8 mouse cellular contexts compared by ENCODE assay signal in the genomic region with DNA sequence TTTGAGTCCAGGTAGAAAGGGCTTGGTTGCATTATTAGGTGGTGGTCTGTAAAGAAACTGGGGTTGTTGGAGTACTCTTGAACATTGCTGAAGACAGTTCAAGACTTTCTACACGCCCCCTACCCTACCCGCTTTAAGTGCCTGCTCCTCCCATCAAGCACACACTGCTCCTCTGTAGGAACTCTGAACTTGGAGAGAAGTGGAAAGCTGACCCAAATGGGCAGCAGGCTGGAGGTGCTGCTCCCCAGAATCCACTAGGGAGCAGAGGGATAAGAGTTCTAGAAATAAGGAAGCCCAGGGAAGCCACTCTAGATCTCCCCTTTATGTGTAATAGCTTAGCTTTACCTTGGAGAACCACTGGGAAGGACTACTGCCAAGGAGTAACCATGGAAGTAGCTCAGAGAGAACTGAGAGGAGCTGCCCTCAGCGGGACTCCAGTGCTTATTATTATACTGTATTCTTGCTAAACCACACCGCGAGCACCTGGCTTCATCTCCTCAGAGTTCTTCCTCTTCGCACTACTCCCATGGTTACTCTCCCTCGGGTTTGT. TPM values are rescaled to one million over a fixed set of nuclear protein-coding genes. Genes with fewer than 3 reads are reported as not detected.
DNase-seq lines count a peak whose midpoint lies in the region; ATAC-seq and TF ChIP-seq lines count a peak whose summit lies in the region.

No protein-coding gene starts in this region.

- H3K36me3 ChIP-seq in kidney, embryonic 15.5 days = no peaks in the 10 kb centered on the region
- H3K36me3 ChIP-seq in intestine, embryonic 14.5 days (ENCODE audit: control insufficient read depth, insufficient read depth, low read length) = no peaks in the 10 kb centered on the region
- H3K36me3 ChIP-seq in midbrain, embryonic 14.5 days (ENCODE audit: control insufficient read depth, insufficient read depth, low read length) = no peaks in the 10 kb centered on the region

- peak overlapping the region; percentile 91 for H3K27ac ChIP-seq in kidney, embryonic 15.5 days
- peak overlapping the region; percentile 59 for H3K27ac ChIP-seq in embryonic fibroblast, embryonic 13.5 days (ENCODE audit: insufficient read depth, low read length)
- peak overlapping the region; percentile 90 for H3K27ac ChIP-seq in intestine, embryonic 14.5 days (ENCODE audit: low read depth)
- no peak overlapping the region for H3K27ac ChIP-seq in midbrain, embryonic 14.5 days (replicated peaks; ENCODE audit: low read depth, low read length)

- peaks cover 20% of the 10 kb centered on the region for H3K27me3 ChIP-seq in kidney, embryonic 15.5 days
- no peaks in the 10 kb centered on the region for H3K27me3 ChIP-seq in intestine, embryonic 14.5 days (replicated peaks; ENCODE audit: control insufficient read depth, insufficient read depth, low read length)
- H3K27me3 ChIP-seq in midbrain, embryonic 14.5 days (ENCODE audit: control insufficient read depth, insufficient read depth, low read length) = 0 out of 2 replicates have a peak, but pooled peaks cover 4% of the 10 kb centered on the region

- ATAC-seq in kidney, embryonic 15.5 days (replicated peaks; ENCODE audit: low FRiP score) = peak; percentile 47
- ATAC-seq in intestine, embryonic 14.5 days (replicated peaks; ENCODE audit: low FRiP score, low TSS enrichment, low read depth) = peak; percentile 41
- no peak for ATAC-seq in midbrain, embryonic 14.5 days (ENCODE audit: low FRiP score, low TSS enrichment)

- no peak for DNase-seq in kidney, adult 11 months
- peak; percentile 66 for DNase-seq in intestine, embryonic 14.5 days (ENCODE audit: low spot score)
- DNase-seq in midbrain, embryonic 14.5 days = peak; percentile 26
- no peak for DNase-seq in thymus, postnatal 4 days
- DNase-seq in yolk sac, embryonic 10.5 days (ENCODE audit: low spot score) = no peak
- no peak for DNase-seq in T-cell, adult 2 months (ENCODE audit: low spot score)

- no peak for TF ChIP-seq CTCF in embryonic fibroblast, embryonic 13.5 days (IDR thresholded peaks at IDR 0.05; ENCODE audit: borderline replicate concordance, insufficient read depth, low read length)

- whole genome bisulfite sequencing in kidney, embryonic 15.5 days = 11% methylated on average over 7 of the region's 7 CpGs
- WGBS in intestine, embryonic 14.5 days = 12% methylated on average over 7 of the region's 7 CpGs
- 13% methylated on average over 7 of the region's 7 CpGs for WGBS in midbrain, embryonic 14.5 days

- no peaks in the 10 kb centered on the region for H3K9me3 ChIP-seq in kidney, embryonic 15.5 days (replicated peaks)
- H3K9me3 ChIP-seq in intestine, embryonic 14.5 days (ENCODE audit: control insufficient read depth, low read length) = no peaks in the 10 kb centered on the region
- H3K9me3 ChIP-seq in midbrain, embryonic 14.5 days (ENCODE audit: control insufficient read depth, low read length) = no peaks in the 10 kb centered on the region

- peak overlapping the region; percentile 78 for H3K4me2 ChIP-seq in kidney, embryonic 15.5 days
- peak overlapping the region; percentile 68 for H3K4me2 ChIP-seq in intestine, embryonic 14.5 days (ENCODE audit: low read length)
- peak overlapping the region; percentile 89 for H3K4me2 ChIP-seq in midbrain, embryonic 14.5 days (ENCODE audit: low read length)

- H3K9ac ChIP-seq in kidney, embryonic 15.5 days = peak overlapping the region; percentile 92; the same call in 1 of the 2 replicates
- peak overlapping the region; percentile 89 for H3K9ac ChIP-seq in intestine, embryonic 14.5 days (ENCODE audit: low read length)
- peak overlapping the region; percentile 77 for H3K9ac ChIP-seq in midbrain, embryonic 14.5 days (replicated peaks; ENCODE audit: low read length)

- peaks cover 30% of the 10 kb centered on the region for H3K4me1 ChIP-seq in kidney, embryonic 15.5 days
- H3K4me1 ChIP-seq in embryonic fibroblast, embryonic 13.5 days (ENCODE audit: control insufficient read depth, insufficient read depth, low read length) = peaks cover 5% of the 10 kb centered on the region; the same call in 1 of the 2 replicates
- H3K4me1 ChIP-seq in intestine, embryonic 14.5 days (replicated peaks; ENCODE audit: control insufficient read depth, insufficient read depth, low read length) = peaks cover 21% of the 10 kb centered on the region
- peaks cover 15% of the 10 kb centered on the region for H3K4me1 ChIP-seq in midbrain, embryonic 14.5 days (ENCODE audit: control insufficient read depth, insufficient read depth, low read length)

- H3K4me3 ChIP-seq in kidney, embryonic 15.5 days (replicated peaks) = peak overlapping the region; percentile 85
- peak overlapping the region; percentile 38 for H3K4me3 ChIP-seq in embryonic fibroblast, embryonic 13.5 days (ENCODE audit: insufficient read depth, low read length)
- H3K4me3 ChIP-seq in intestine, embryonic 14.5 days (ENCODE audit: low read depth, low read length) = peak overlapping the region; percentile 64
- peak overlapping the region; percentile 68 for H3K4me3 ChIP-seq in midbrain, embryonic 14.5 days (replicated peaks; ENCODE audit: low read depth, low read length)

- no peak for TF ChIP-seq POLR2A in embryonic fibroblast, embryonic 13.5 days (IDR thresholded peaks at IDR 0.05; ENCODE audit: low read depth, low read length)

RNA-seq across cellular contexts. Expression of a gene that starts 0.7 kb away (rescaled TPM):
- 6.6 and 7.1 TPM in 2 replicates for polyA plus RNA-seq in kidney, embryonic 15.5 days (2015; fragmentation: Nextera tagmentation; extraction: Ambion mirVana)
- 22.5 and 27.4 TPM in 2 replicates for polyA plus RNA-seq in embryonic fibroblast, embryonic 13.5 days (2011; ENCODE audit: insufficient read length, low read depth, missing spikeins)
- polyA plus RNA-seq in intestine, embryonic 14.5 days (2014; fragmentation: Nextera tagmentation; extraction: Ambion mirVana) = 10.7 and 11.3 TPM in 2 replicates
- polyA plus RNA-seq in midbrain, embryonic 14.5 days (2014; fragmentation: Nextera tagmentation; extraction: Ambion mirVana) = 3.9 and 5.4 TPM in 2 replicates

RNA-seq across cellular contexts. Expression of a gene that starts 8.9 kb away (rescaled TPM):
- polyA plus RNA-seq in kidney, embryonic 15.5 days (2015; fragmentation: Nextera tagmentation; extraction: Ambion mirVana) = 127 and 128 TPM in 2 replicates
- polyA plus RNA-seq in embryonic fibroblast, embryonic 13.5 days (2011; ENCODE audit: insufficient read length, low read depth, missing spikeins) = 130 and 161 TPM in 2 replicates
- 115 and 117 TPM in 2 replicates for polyA plus RNA-seq in intestine, embryonic 14.5 days (2014; fragmentation: Nextera tagmentation; extraction: Ambion mirVana)
- 99.5 and 135 TPM in 2 replicates for polyA plus RNA-seq in midbrain, embryonic 14.5 days (2014; fragmentation: Nextera tagmentation; extraction: Ambion mirVana)

Comparison
In these comparisons a context has a peak if more than half of its experiments do, and no peak if none do; other contexts are left out.
1. DNase-seq: peak in intestine, embryonic 14.5 days (single experiment) and midbrain, embryonic 14.5 days (single experiment); none in kidney, adult 11 months (single experiment), thymus, postnatal 4 days (single experiment), yolk sac, embryonic 10.5 days (single experiment) and T-cell, adult 2 months (single experiment).
2. Peak in every context shown above with its lines, with median percentiles within 50 percentile points of each other: H3K4me2 ChIP-seq, H3K4me3 ChIP-seq and H3K9ac ChIP-seq.